Mouse (Mus musculus) ovary, adult 2 months (tissue): ENCODE data around the gene Gm11985. TPM values are rescaled to one million over a fixed set of nuclear protein-coding genes. Genes with fewer than 3 reads are reported as not detected.

Experiments
- polyA plus RNA-seq: library from polyadenylated mRNA; depleted of rRNA; stranded (reverse); fragments of >200 nt; gene quantifications from 2 replicates; pipeline ENCODE4 v1.2.3, GENCODE M21; 2012; rRNA removed

Gm11985 gene
- polyA plus RNA-seq, result 0.85 and 2.3 TPM in 2 replicates

DNA sequence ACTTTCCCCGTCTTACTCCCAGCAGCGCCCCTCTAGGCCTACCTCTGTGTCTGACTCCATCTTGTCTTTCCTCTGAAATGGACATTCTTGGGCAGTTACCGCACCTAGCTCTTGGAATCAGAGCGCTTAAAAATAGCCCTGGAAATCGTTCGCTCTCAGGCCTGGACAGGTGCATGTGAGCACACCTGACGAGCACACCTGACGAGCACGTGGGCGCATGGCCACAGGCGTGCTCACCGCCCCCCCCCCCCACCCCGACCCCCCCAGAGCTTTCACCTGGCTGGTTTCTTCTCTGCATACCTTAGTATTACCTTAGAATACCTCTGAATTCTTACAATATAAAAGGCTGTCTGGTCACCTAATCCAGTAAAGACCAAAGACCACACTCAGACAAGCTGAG, at the start of gene Gm11985:
Gene Gm11985, minus strand, starts transcription at position 101 of the 400 bp plus-strand sequence.

GRCm38 (mm10) chr11:7213501-7214341, 25.4 kb upstream of the Gm11985 start, which contains the start of gene Igfbp3:
Igfbp3 (minus strand) TSS chr11:7213923.

GRCm38 (mm10) chr11:7197491-7197941, 9.1 kb upstream of the Gm11985 start, which contains the start of gene Igfbp1:
Igfbp1 (plus strand) TSS chr11:7197782.

Other genes with a start within 250 kb of the Gm11985 start
- 0.73 and 1.6 TPM in 2 replicates for gene Adcy1, start 125.1 kb downstream of the Gm11985 start, polyA plus RNA-seq
- 0.43 and 0.49 TPM in 2 replicates for gene Igfbp1, start 9.2 kb upstream of the Gm11985 start, polyA plus RNA-seq
- gene Igfbp3, start 25.4 kb upstream of the Gm11985 start, polyA plus RNA-seq, result 115 and 209 TPM in 2 replicates